Mouse (Mus musculus): ENCODE measurements around the gene Dnajb11. TPM values are rescaled to one million over a fixed set of nuclear protein-coding genes. Genes with fewer than 3 reads are reported as not detected.

The Dnajb11 gene
- polyA plus RNA-seq (2014; fragmentation: Nextera tagmentation; extraction: Ambion mirVana): 95.6 and 97.3 TPM in 2 replicates

DNA sequence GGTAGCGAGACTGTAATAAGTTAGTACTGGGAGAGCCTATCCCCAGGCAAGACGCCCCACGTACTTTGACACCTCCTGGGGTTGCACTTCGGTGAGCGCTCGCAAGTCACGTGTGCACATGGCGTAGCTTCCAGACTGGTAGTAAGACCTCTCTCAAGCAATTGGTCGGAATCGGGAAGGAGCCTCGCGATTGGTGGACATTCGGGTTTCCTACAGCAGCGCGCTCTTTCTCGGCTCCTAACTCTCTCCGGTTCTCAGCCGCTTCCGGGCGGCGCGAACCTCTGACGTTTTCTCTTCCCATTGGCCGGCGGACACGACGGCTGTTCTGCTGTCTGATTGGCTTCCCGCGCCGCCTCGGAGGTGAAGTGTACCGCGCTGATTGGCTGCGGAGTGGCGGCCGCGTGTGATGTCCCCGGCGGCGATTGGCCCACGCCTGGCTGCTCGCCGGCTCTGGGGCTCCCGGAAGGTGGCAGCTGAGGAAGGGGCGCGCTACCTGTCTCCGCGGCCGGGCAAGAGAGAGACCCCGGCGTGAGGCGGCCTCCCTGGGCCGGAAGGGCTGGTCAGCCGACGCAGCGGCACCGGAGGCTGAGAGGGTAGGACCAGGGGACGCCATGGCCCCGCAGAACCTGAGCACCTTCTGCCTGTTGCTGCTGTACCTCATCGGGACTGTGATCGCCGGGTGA, at the start of gene Dnajb11, which contains the start of gene Tbccd1:
Dnajb11 (plus strand) TSS at position 415 of the 683 bp plus-strand sequence.
Tbccd1 (minus strand) TSS at position 239 of the 683 bp plus-strand sequence.
- ATAC-seq (replicated peaks; ENCODE audit: low FRiP score): peak; percentile 99
- H3K27ac ChIP-seq (ENCODE audit: low read depth, low read length): peak within 1 kb of the TSS; percentile 43; the same call in 1 of the 2 replicates
- H3K9me3 ChIP-seq (ENCODE audit: control insufficient read depth, low read length): no peaks in the 10 kb centered on the region
- peak within 1 kb of the TSS; percentile 91 for H3K4me3 ChIP-seq (ENCODE audit: low read depth, low read length)
- under 1% methylated on average over 62 of the region's 62 CpGs for WGBS
- peak within 1 kb of the TSS; percentile 80 for H3K4me2 ChIP-seq (ENCODE audit: low read depth, low read length, severe bottlenecking)
- peak within 1 kb of the TSS; percentile 80 for H3K9ac ChIP-seq (ENCODE audit: low read length)
- no peaks in the 10 kb centered on the region for H3K27me3 ChIP-seq (ENCODE audit: control insufficient read depth, insufficient read depth, low read length)
- H3K4me1 ChIP-seq (replicated peaks; ENCODE audit: control insufficient read depth, insufficient read depth, low read length): peaks cover 8% of the 10 kb centered on the region; the same call in 1 of the 2 replicates
- H3K36me3 ChIP-seq (ENCODE audit: control insufficient read depth, insufficient read depth, low read length): no peaks in the 10 kb centered on the region
- peak; percentile 98 for DNase-seq (ENCODE audit: low spot score)

DNA sequence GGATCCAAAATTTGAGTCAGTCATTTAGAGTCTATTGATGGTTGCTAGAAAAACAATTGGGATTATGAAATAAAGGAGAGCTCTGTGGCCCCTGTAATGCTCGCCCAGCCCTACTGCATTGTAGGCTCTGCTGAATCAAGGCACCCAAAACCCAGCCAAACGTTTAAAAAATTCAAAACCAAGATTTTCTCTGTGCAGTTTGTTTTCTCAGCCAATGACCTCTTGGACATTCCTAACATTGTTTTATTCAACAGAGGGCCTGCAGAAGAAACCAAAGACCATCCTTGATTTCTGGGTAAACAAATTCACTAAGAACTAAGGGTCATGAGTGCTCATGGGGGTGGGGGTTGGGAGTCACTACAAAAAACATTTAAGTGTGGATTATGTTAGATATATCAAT, 46.2 kb upstream of the Dnajb11 start, which contains the start of gene Crygs:
Crygs (minus strand) TSS at position 101 of the 400 bp plus-strand sequence.
- no peak for DNase-seq (ENCODE audit: low spot score)
- Histone ChIP-seq H3K9me3 (ENCODE audit: control insufficient read depth, low read length) (no peaks in the 10 kb centered on the region), H3K4me3 (ENCODE audit: low read depth, low read length) (no peak within 1 kb of the TSS), H3K4me2 (ENCODE audit: low read depth, low read length, severe bottlenecking) (no peak within 1 kb of the TSS), H3K9ac (ENCODE audit: low read length) (no peak within 1 kb of the TSS), H3K27ac (ENCODE audit: low read depth, low read length) (no peak within 1 kb of the TSS), H3K36me3 (ENCODE audit: control insufficient read depth, insufficient read depth, low read length) (no peaks in the 10 kb centered on the region), H3K4me1 (replicated peaks; ENCODE audit: control insufficient read depth, insufficient read depth, low read length) (no peaks in the 10 kb centered on the region), H3K27me3 (ENCODE audit: control insufficient read depth, insufficient read depth, low read length) (no peaks in the 10 kb centered on the region)
- ATAC-seq (replicated peaks; ENCODE audit: low FRiP score): no peak
- WGBS: 67% methylated on average over 2 of the region's 2 CpGs

DNA sequence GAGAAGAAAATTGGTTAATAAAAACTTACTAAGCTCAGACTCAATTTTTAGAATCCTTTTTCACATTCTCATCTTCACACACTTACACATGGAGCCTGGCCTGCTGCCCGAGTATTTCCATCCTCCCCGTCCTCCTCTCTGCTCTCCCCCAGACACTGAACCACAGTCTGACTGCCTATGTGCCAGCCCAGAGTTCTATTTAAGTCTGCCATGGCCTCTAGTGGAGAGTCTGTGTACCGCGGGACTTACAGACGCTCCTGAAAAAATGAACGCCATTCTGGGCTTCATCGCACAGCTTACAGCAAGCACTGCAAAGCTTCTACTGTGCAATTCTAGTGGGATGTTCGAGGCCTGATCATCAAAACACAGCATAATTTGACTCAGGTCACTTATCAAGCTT, 36.9 kb upstream of the Dnajb11 start:
- WGBS: 63% methylated on average over 8 of the region's 8 CpGs
- H3K27me3 ChIP-seq (ENCODE audit: control insufficient read depth, insufficient read depth, low read length): no peaks in the 10 kb centered on the region
- ATAC-seq (replicated peaks; ENCODE audit: low FRiP score): no peak
- no peak overlapping the region for H3K4me3 ChIP-seq (ENCODE audit: low read depth, low read length)
- no peaks in the 10 kb centered on the region for H3K9me3 ChIP-seq (ENCODE audit: control insufficient read depth, low read length)
- H3K27ac ChIP-seq (ENCODE audit: low read depth, low read length): no peak overlapping the region
- H3K4me2 ChIP-seq (ENCODE audit: low read depth, low read length, severe bottlenecking): no peak overlapping the region
- H3K4me1 ChIP-seq (replicated peaks; ENCODE audit: control insufficient read depth, insufficient read depth, low read length): no peaks in the 10 kb centered on the region
- no peaks in the 10 kb centered on the region for H3K36me3 ChIP-seq (ENCODE audit: control insufficient read depth, insufficient read depth, low read length)
- DNase-seq (ENCODE audit: low spot score): no peak
- no peak overlapping the region for H3K9ac ChIP-seq (ENCODE audit: low read length)

DNA sequence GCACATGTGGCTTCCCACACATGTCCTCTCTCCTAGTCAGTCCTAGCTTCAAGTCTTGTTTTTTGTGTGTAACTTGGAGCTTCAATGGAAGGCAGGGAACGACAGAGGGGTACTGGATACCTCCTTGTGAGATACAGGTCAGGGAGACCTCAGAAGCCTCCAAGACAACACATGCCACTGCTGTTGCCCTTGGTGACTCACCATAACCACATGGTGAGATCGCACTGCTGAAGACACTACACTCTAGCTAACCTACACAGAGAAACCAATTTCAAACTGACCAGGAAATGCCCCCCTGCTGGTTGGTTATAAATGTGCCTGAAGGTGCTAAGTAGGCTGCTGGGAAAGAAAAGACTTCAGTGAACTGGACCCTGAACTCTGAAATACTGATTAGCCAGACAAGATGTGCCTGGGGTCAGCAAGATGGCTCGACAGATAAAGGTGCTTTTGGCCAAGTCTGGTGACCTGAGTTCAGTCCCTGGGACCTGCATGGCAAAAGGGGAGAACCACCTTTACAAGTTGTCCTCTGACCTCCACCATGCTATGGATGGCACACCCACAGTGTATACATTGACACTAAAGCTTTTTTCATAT, 24.6 kb upstream of the Dnajb11 start:
- Histone ChIP-seq H3K36me3 (ENCODE audit: control insufficient read depth, insufficient read depth, low read length) (no peaks in the 10 kb centered on the region), H3K9me3 (ENCODE audit: control insufficient read depth, low read length) (no peaks in the 10 kb centered on the region), H3K4me3 (ENCODE audit: low read depth, low read length) (no peak overlapping the region), H3K27ac (ENCODE audit: low read depth, low read length) (no peak overlapping the region), H3K4me2 (ENCODE audit: low read depth, low read length, severe bottlenecking) (no peak overlapping the region), H3K9ac (ENCODE audit: low read length) (no peak overlapping the region), H3K27me3 (ENCODE audit: control insufficient read depth, insufficient read depth, low read length) (no peaks in the 10 kb centered on the region), H3K4me1 (replicated peaks; ENCODE audit: control insufficient read depth, insufficient read depth, low read length) (no peaks in the 10 kb centered on the region)
- ATAC-seq (replicated peaks; ENCODE audit: low FRiP score) (no peak), DNase-seq (ENCODE audit: low spot score) (no peak)
- WGBS: 92% methylated on average over 3 of the region's 3 CpGs

DNA sequence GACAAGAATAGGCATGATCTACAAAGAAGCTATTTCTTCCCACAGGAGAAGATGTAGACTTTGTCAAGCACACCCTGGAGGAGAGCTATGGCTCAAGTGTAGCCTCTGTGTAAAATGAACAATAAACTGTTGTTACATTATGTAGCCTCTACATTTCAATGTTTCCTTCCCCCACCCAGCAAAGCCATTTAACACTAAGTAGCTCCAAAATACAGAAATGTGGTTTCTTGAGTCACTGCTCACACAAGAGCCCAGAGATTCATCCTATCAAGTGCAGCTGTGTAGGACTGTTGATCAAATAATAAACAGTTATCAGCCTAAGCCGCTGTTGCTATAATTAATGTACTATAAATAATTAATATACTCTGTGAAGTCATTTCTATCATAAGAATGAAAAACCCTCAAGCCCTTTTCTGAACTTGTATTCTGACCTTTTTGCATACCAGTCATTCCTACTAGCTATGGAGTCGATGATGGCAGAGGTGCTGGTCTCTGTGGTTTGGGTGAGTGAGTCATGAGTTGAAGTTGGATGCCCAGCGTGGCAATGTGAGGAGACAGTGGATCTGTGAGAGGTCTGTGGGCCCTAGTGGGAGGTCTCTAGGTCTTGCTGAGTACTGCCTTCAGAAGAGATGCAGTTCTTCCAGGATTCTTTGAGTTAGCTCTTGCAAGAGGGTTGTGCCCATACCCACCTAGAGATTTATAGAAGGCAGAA, 18.3 kb upstream of the Dnajb11 start:
- no peaks in the 10 kb centered on the region for H3K9me3 ChIP-seq (ENCODE audit: control insufficient read depth, low read length)
- H3K27me3 ChIP-seq (ENCODE audit: control insufficient read depth, insufficient read depth, low read length): no peaks in the 10 kb centered on the region
- DNase-seq (ENCODE audit: low spot score) (no peak), ATAC-seq (replicated peaks; ENCODE audit: low FRiP score) (no peak)
- WGBS: 87% methylated on average over 3 of the region's 3 CpGs
- no peak overlapping the region for H3K4me2 ChIP-seq (ENCODE audit: low read depth, low read length, severe bottlenecking)
- H3K27ac ChIP-seq (ENCODE audit: low read depth, low read length): no peak overlapping the region
- no peak overlapping the region for H3K9ac ChIP-seq (ENCODE audit: low read length)
- H3K36me3 ChIP-seq (ENCODE audit: control insufficient read depth, insufficient read depth, low read length): no peaks in the 10 kb centered on the region
- H3K4me3 ChIP-seq (ENCODE audit: low read depth, low read length): no peak overlapping the region
- H3K4me1 ChIP-seq (replicated peaks; ENCODE audit: control insufficient read depth, insufficient read depth, low read length): 0 out of 2 replicates have a peak, but pooled peaks cover 2% of the 10 kb centered on the region

DNA sequence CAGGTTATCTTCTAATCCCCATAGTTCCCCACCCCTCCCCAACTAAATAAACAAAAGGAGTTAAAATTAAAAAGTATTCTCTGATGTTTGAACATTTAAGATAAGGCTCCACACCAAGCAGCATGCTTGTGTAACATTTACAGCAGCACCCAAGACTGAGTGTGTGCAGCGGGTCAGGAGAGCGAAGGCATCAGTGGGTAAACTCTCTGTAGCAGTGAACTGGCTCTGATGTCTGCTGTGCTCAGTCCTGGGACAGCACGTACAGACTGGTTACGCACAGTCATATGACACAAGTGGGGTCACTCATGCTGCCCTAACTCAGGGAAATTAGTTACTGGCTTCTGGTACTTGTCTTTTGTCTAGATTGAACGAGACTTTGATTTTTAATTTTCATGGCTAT, 14.8 kb upstream of the Dnajb11 start:
- Histone ChIP-seq H3K36me3 (ENCODE audit: control insufficient read depth, insufficient read depth, low read length) (no peaks in the 10 kb centered on the region), H3K27ac (ENCODE audit: low read depth, low read length) (no peak overlapping the region), H3K27me3 (ENCODE audit: control insufficient read depth, insufficient read depth, low read length) (no peaks in the 10 kb centered on the region), H3K9ac (ENCODE audit: low read length) (no peak overlapping the region), H3K9me3 (ENCODE audit: control insufficient read depth, low read length) (no peaks in the 10 kb centered on the region), H3K4me3 (ENCODE audit: low read depth, low read length) (no peak overlapping the region), H3K4me1 (replicated peaks; ENCODE audit: control insufficient read depth, insufficient read depth, low read length) (0 out of 2 replicates have a peak, but pooled peaks cover 2% of the 10 kb centered on the region), H3K4me2 (ENCODE audit: low read depth, low read length, severe bottlenecking) (no peak overlapping the region)
- WGBS: 92% methylated on average over 5 of the region's 5 CpGs
- no peak for ATAC-seq (replicated peaks; ENCODE audit: low FRiP score)
- no peak for DNase-seq (ENCODE audit: low spot score)

DNA sequence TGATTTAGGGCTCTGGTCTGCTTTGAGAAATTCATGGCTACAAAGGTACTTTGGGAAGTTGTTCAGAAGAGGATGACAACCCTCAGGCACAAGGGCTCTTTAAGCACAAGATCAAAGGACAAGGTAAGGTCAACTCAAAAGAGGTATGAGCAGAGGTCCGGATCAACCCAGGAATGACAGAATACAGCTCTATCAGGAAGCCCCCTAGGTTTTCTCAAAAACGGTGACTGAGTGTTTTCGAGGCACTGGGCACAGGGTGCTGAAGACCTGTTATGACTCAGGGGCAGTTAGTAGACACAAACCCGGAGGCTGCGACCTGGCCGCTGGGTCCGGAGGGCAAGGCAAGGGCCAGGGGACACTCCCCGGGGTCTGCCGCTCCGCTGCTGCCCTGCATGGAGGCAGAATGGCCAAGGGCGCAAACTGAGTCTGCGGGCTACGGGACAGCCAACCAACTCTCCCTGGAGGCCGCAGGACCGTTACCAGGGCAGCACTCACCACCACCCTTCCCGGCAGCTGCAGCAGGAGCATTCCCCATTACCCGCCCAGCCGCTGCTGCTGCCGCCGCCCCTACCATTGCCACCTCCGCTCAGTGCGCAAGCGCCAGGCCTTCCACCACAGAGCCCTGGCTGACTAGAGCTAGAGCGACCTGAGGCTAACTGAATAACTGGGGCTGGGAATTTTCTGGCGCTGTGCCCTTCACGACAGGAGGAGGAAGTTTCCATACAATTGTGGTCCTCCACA, 13.4 kb upstream of the Dnajb11 start:
- Histone ChIP-seq H3K4me1 (replicated peaks; ENCODE audit: control insufficient read depth, insufficient read depth, low read length) (0 out of 2 replicates have a peak, but pooled peaks cover 2% of the 10 kb centered on the region), H3K36me3 (ENCODE audit: control insufficient read depth, insufficient read depth, low read length) (no peaks in the 10 kb centered on the region), H3K4me2 (ENCODE audit: low read depth, low read length, severe bottlenecking) (peak overlapping the region; percentile 79), H3K27me3 (ENCODE audit: control insufficient read depth, insufficient read depth, low read length) (no peaks in the 10 kb centered on the region), H3K9me3 (ENCODE audit: control insufficient read depth, low read length) (no peaks in the 10 kb centered on the region), H3K9ac (ENCODE audit: low read length) (peak overlapping the region; percentile 70), H3K4me3 (ENCODE audit: low read depth, low read length) (peak overlapping the region; percentile 43), H3K27ac (ENCODE audit: low read depth, low read length) (no peak overlapping the region)
- ATAC-seq (replicated peaks; ENCODE audit: low FRiP score) (peak; percentile 95), DNase-seq (ENCODE audit: low spot score) (peak; percentile 91)
- WGBS: 9% methylated on average over 26 of the region's 26 CpGs

DNA sequence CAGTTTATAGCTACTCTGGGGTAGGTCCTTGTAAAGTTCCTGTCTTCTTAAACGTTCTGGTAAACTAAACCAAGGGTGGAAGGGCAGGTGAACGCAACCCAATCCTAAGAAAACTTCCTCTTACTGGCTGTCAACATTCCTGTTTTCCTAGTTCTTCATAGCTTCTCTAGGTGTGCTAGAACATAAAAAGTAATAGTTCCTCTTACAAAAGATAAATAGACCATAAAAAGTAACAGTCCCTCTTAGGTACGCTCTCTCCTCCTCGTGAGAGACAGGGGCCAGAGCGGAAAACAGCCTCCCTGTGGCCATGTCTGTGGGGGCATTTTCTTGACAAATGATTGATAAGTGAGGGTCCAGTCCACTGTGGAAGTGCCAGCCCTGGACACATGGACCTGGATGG, 12.8 kb upstream of the Dnajb11 start:
- no peaks in the 10 kb centered on the region for H3K9me3 ChIP-seq (ENCODE audit: control insufficient read depth, low read length)
- no peaks in the 10 kb centered on the region for H3K27me3 ChIP-seq (ENCODE audit: control insufficient read depth, insufficient read depth, low read length)
- DNase-seq (ENCODE audit: low spot score): no peak
- peak overlapping the region; percentile 43; the same call in 1 of the 2 replicates for H3K4me3 ChIP-seq (ENCODE audit: low read depth, low read length)
- no peaks in the 10 kb centered on the region for H3K36me3 ChIP-seq (ENCODE audit: control insufficient read depth, insufficient read depth, low read length)
- no peak overlapping the region for H3K27ac ChIP-seq (ENCODE audit: low read depth, low read length)
- ATAC-seq (replicated peaks; ENCODE audit: low FRiP score): no peak
- peak overlapping the region; percentile 70; the same call in 1 of the 2 replicates for H3K9ac ChIP-seq (ENCODE audit: low read length)
- WGBS: 78% methylated on average over 5 of the region's 5 CpGs
- H3K4me2 ChIP-seq (ENCODE audit: low read depth, low read length, severe bottlenecking): peak overlapping the region; percentile 79; the same call in 1 of the 2 replicates
- 0 out of 2 replicates have a peak, but pooled peaks cover 2% of the 10 kb centered on the region for H3K4me1 ChIP-seq (replicated peaks; ENCODE audit: control insufficient read depth, insufficient read depth, low read length)

All from forebrain, embryonic 11.5 days (tissue).